Mouse (Mus musculus): ENCODE data around the gene Rnh1. TPM values are rescaled to one million over a fixed set of nuclear protein-coding genes. Genes with fewer than 3 reads are reported as not detected.

The Rnh1 gene
- polyA plus RNA-seq, 1 experiment from 2014 or later = 55.7 TPM

- peaks cover 41% of the 10 kb centered on the region for H3K4me1 ChIP-seq (ENCODE audit: insufficient read depth)
- H3K9me3 ChIP-seq (ENCODE audit: low read length) = no peaks in the 10 kb centered on the region
- no peak for TF ChIP-seq CTCF (IDR thresholded peaks at IDR 0.05; ENCODE audit: low read depth)
- peak; percentile 95 for TF ChIP-seq EP300 (IDR thresholded peaks at IDR 0.05; ENCODE audit: low read depth)
- H3K36me3 ChIP-seq (replicated peaks; ENCODE audit: insufficient read depth, low read length) = peaks cover 25% of the 10 kb centered on the region
- ATAC-seq (peak; percentile 92), DNase-seq (peak; percentile 95)
- no peaks in the 10 kb centered on the region for H3K27me3 ChIP-seq (ENCODE audit: insufficient read depth, low read length)
- WGBS (ENCODE audit: insufficient replicate concordance) = under 1% methylated on average over 59 of the region's 59 CpGs
- H3K27ac ChIP-seq (ENCODE audit: low read depth) = peak overlapping the region; percentile 87
- H3K4me3 ChIP-seq (ENCODE audit: low read depth, low read length) = peak overlapping the region; percentile 86
- peak overlapping the region; percentile 79 for H3K4me2 ChIP-seq (ENCODE audit: low read depth, low read length)
- peak overlapping the region; percentile 85 for H3K9ac ChIP-seq (replicated peaks)
These were observed 41.4 kb downstream of the Rnh1 start for GRCm38 (mm10) chr7:141131024-141131820.

GRCm38 (mm10) chr7:141123517-141123856 lies 49.2 kb downstream of the Rnh1 start:
- WGBS (ENCODE audit: insufficient replicate concordance) = 2% methylated on average over 15 of the region's 15 CpGs
- ATAC-seq (no peak), DNase-seq (no peak)
- H3K27ac ChIP-seq (ENCODE audit: low read depth) = peak overlapping the region; percentile 92
- H3K9ac ChIP-seq (replicated peaks) = peak overlapping the region; percentile 79
- H3K4me3 ChIP-seq (ENCODE audit: low read depth, low read length) = peak overlapping the region; percentile 79
- H3K4me2 ChIP-seq (ENCODE audit: low read depth, low read length) = peak overlapping the region; percentile 94
- no peaks in the 10 kb centered on the region for H3K36me3 ChIP-seq (replicated peaks; ENCODE audit: insufficient read depth, low read length)
- H3K4me1 ChIP-seq (ENCODE audit: insufficient read depth) = peaks cover 28% of the 10 kb centered on the region
- no peak; the same call in 1 of the 2 replicates for TF ChIP-seq EP300 (IDR thresholded peaks at IDR 0.05; ENCODE audit: low read depth)
- TF ChIP-seq CTCF (IDR thresholded peaks at IDR 0.05; ENCODE audit: low read depth) = no peak
- no peaks in the 10 kb centered on the region for H3K9me3 ChIP-seq (ENCODE audit: low read length)
- H3K27me3 ChIP-seq (ENCODE audit: insufficient read depth, low read length) = no peaks in the 10 kb centered on the region

- Histone ChIP-seq H3K27ac (ENCODE audit: low read depth) (peak overlapping the region; percentile 92), H3K4me3 (ENCODE audit: low read depth, low read length) (peak overlapping the region; percentile 79), H3K4me2 (ENCODE audit: low read depth, low read length) (peak overlapping the region; percentile 94), H3K36me3 (replicated peaks; ENCODE audit: insufficient read depth, low read length) (no peaks in the 10 kb centered on the region), H3K9me3 (ENCODE audit: low read length) (no peaks in the 10 kb centered on the region), H3K27me3 (ENCODE audit: insufficient read depth, low read length) (no peaks in the 10 kb centered on the region), H3K4me1 (ENCODE audit: insufficient read depth) (peaks cover 30% of the 10 kb centered on the region), H3K9ac (replicated peaks) (peak overlapping the region; percentile 79)
- peak; percentile 99 for DNase-seq
- 1% methylated on average over 29 of the region's 29 CpGs for WGBS (ENCODE audit: insufficient replicate concordance)
- TF ChIP-seq CTCF (IDR thresholded peaks at IDR 0.05; ENCODE audit: low read depth) = no peak
- peak; percentile 67 for TF ChIP-seq EP300 (IDR thresholded peaks at IDR 0.05; ENCODE audit: low read depth)
- peak; percentile 99 for ATAC-seq
These were observed 49.8 kb downstream of the Rnh1 start for GRCm38 (mm10) chr7:141122689-141123516.

GRCm38 (mm10) chr7:141122245-141122644 lies 50.4 kb downstream of the Rnh1 start, which contains the start of gene Ptdss2:
Ptdss2 (plus strand) TSS chr7:141122382.
- ATAC-seq (no peak), DNase-seq (no peak)
- no peak for TF ChIP-seq EP300 (IDR thresholded peaks at IDR 0.05; ENCODE audit: low read depth)
- TF ChIP-seq CTCF (IDR thresholded peaks at IDR 0.05; ENCODE audit: low read depth) = no peak
- no peaks in the 10 kb centered on the region for H3K9me3 ChIP-seq (ENCODE audit: low read length)
- H3K4me1 ChIP-seq (ENCODE audit: insufficient read depth) = peaks cover 30% of the 10 kb centered on the region
- no peaks in the 10 kb centered on the region for H3K27me3 ChIP-seq (ENCODE audit: insufficient read depth, low read length)
- 37% methylated on average over 14 of the region's 14 CpGs for WGBS (ENCODE audit: insufficient replicate concordance)
- H3K36me3 ChIP-seq (replicated peaks; ENCODE audit: insufficient read depth, low read length) = no peaks in the 10 kb centered on the region
- H3K27ac ChIP-seq (ENCODE audit: low read depth) = peak within 1 kb of the TSS; percentile 92
- H3K4me3 ChIP-seq (ENCODE audit: low read depth, low read length) = peak within 1 kb of the TSS; percentile 79
- H3K9ac ChIP-seq (replicated peaks) = peak within 1 kb of the TSS; percentile 79
- H3K4me2 ChIP-seq (ENCODE audit: low read depth, low read length) = peak within 1 kb of the TSS; percentile 94

- ATAC-seq = no peak
- no peak for DNase-seq
These were observed 51.6 kb downstream of the Rnh1 start for GRCm38 (mm10) chr7:141121051-141121531.

GRCm38 (mm10) chr7:141120605-141121004 lies 52.1 kb downstream of the Rnh1 start:
- H3K4me3 ChIP-seq (ENCODE audit: low read depth, low read length) = no peak overlapping the region
- no peaks in the 10 kb centered on the region for H3K9me3 ChIP-seq (ENCODE audit: low read length)
- H3K27ac ChIP-seq (ENCODE audit: low read depth) = no peak overlapping the region
- no peaks in the 10 kb centered on the region for H3K36me3 ChIP-seq (replicated peaks; ENCODE audit: insufficient read depth, low read length)
- no peak for ATAC-seq
- 64% methylated on average over 3 of the region's 3 CpGs for WGBS (ENCODE audit: insufficient replicate concordance)
- H3K4me1 ChIP-seq (ENCODE audit: insufficient read depth) = peaks cover 33% of the 10 kb centered on the region
- no peak for DNase-seq
- TF ChIP-seq EP300 (IDR thresholded peaks at IDR 0.05; ENCODE audit: low read depth) (no peak), CTCF (IDR thresholded peaks at IDR 0.05; ENCODE audit: low read depth) (no peak)
- no peak overlapping the region for H3K9ac ChIP-seq (replicated peaks)
- H3K4me2 ChIP-seq (ENCODE audit: low read depth, low read length) = no peak overlapping the region
- H3K27me3 ChIP-seq (ENCODE audit: insufficient read depth, low read length) = no peaks in the 10 kb centered on the region

More at GRCm38 (mm10) chr7:141121051-141121531, 51.6 kb downstream of the Rnh1 start:
- Histone ChIP-seq H3K27ac (ENCODE audit: low read depth) (peak overlapping the region; percentile 69), H3K9me3 (ENCODE audit: low read length) (no peaks in the 10 kb centered on the region), H3K4me3 (ENCODE audit: low read depth, low read length) (no peak overlapping the region), H3K27me3 (ENCODE audit: insufficient read depth, low read length) (no peaks in the 10 kb centered on the region), H3K36me3 (replicated peaks; ENCODE audit: insufficient read depth, low read length) (no peaks in the 10 kb centered on the region), H3K4me2 (ENCODE audit: low read depth, low read length) (no peak overlapping the region), H3K4me1 (ENCODE audit: insufficient read depth) (peaks cover 31% of the 10 kb centered on the region), H3K9ac (replicated peaks) (no peak overlapping the region)
- 65% methylated on average over 5 of the region's 5 CpGs for WGBS (ENCODE audit: insufficient replicate concordance)
- no peak for TF ChIP-seq EP300 (IDR thresholded peaks at IDR 0.05; ENCODE audit: low read depth)
- TF ChIP-seq CTCF (IDR thresholded peaks at IDR 0.05; ENCODE audit: low read depth) = peak; percentile 36; the same call in 1 of the 2 replicates
